Mouse (Mus musculus): Measurements from ENCODE around the gene 4921517D22Rik.

- TF ChIP-seq MAFK (IDR thresholded peaks at IDR 0.05; ENCODE audit: insufficient read depth, low read depth, low read length) (no peak), CHD2 (IDR thresholded peaks at IDR 0.05; ENCODE audit: low read depth, low read length) (no peak), ZNF384 (IDR thresholded peaks at IDR 0.05; ENCODE audit: low read depth, low read length) (no peak), HCFC1 (IDR thresholded peaks at IDR 0.05; ENCODE audit: borderline replicate concordance, insufficient read depth, low read length) (no peak), ZC3H11A (IDR thresholded peaks at IDR 0.05; ENCODE audit: borderline replicate concordance, low read depth, low read length) (no peak)
These were observed 33.5 kb downstream of the 4921517D22Rik start for GRCm38 (mm10) chr13:59660371-59660770.

Measured in ES-E14 (cell line).